Mouse (Mus musculus): ENCODE data around the gene Olfr310. TPM values are rescaled to one million over a fixed set of nuclear protein-coding genes. Genes with fewer than 3 reads are reported as not detected.

Olfr310 gene
- total RNA-seq (2023; ENCODE audit: inconsistent age): not detected in 4 replicates

DNA sequence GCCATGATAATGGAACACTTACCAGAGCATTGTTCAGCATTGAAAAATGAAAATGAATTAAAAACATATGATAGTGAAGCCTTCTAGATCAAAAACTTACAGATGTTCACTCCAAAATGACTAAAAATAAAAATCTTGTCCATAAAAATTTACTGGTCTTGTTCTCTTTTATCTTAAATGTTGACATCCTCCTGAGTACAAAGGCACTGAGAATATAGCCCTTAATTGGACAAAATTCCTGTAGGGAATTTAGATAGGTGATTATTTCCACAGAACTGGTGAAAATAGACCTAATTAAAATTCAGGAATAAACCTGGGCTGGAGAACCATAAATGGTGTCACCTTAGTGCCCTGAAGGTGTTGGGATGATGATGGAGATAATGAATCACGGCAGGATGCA lies at the start of gene Olfr310:
Gene Olfr310 (minus strand): TSS at position 101 of the 400 bp plus-strand sequence.

DNA sequence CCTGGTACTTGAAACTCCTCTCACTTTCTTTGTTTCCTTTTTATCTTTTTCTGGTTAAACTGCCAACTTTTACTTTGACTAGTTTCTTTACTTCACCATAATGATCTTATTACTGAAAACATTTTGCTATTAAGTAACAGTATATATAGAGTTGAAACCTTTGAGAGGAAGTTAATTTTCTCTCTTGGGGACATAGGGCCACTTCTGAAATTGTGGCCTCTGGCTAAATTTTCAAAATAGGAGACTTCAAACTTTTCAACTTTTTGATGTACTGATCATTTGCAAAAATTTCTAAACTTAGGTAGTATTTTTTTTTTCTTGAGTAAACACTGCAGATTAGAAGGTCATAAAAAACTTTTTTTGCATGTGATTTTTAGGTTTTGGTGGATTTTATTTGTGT lies 48.6 kb upstream of the Olfr310 start, which contains the start of gene Olfr308:
Gene Olfr308 (minus strand): TSS at position 101 of the 400 bp plus-strand sequence.

GRCm38 (mm10) chr7:86313608-86314007 lies 36.6 kb upstream of the Olfr310 start, which contains the start of gene Olfr309:
TSS of gene Olfr309 (minus strand) at chr7:86313708.

GRCm38 (mm10) chr7:86246208-86246607 lies 30.8 kb downstream of the Olfr310 start, which contains the start of gene Vmn2r76:
TSS of gene Vmn2r76 (minus strand) at chr7:86246308.

Other genes starting within 250 kb of the Olfr310 start
- not detected in 4 replicates for gene Vmn2r75, start 105.4 kb downstream of the Olfr310 start, total RNA-seq (2023; ENCODE audit: inconsistent age)
- not detected in 4 replicates for gene Vmn2r76, start 30.9 kb downstream of the Olfr310 start, total RNA-seq (2023; ENCODE audit: inconsistent age)
- not detected in 4 replicates for gene Olfr309, start 36.5 kb upstream of the Olfr310 start, total RNA-seq (2023; ENCODE audit: inconsistent age)
- not detected in 4 replicates for gene Olfr308, start 48.5 kb upstream of the Olfr310 start, total RNA-seq (2023; ENCODE audit: inconsistent age)
- gene Olfr307, start 60.4 kb upstream of the Olfr310 start, total RNA-seq (2023; ENCODE audit: inconsistent age): not detected in 4 replicates
- not detected in 4 replicates for gene Olfr305, start 89.8 kb upstream of the Olfr310 start, total RNA-seq (2023; ENCODE audit: inconsistent age)
- not detected in 4 replicates for gene Olfr304, start 109.5 kb upstream of the Olfr310 start, total RNA-seq (2023; ENCODE audit: inconsistent age)
- gene Olfr303, start 120.6 kb upstream of the Olfr310 start, total RNA-seq (2023; ENCODE audit: inconsistent age): not detected in 4 replicates
- not detected in 4 replicates for gene Olfr301, start 126.7 kb upstream of the Olfr310 start, total RNA-seq (2023; ENCODE audit: inconsistent age)
- gene Olfr299, start 182.7 kb upstream of the Olfr310 start, total RNA-seq (2023; ENCODE audit: inconsistent age): not detected in 4 replicates
- gene Olfr298, start 215.3 kb upstream of the Olfr310 start, total RNA-seq (2023; ENCODE audit: inconsistent age): not detected in 4 replicates
- not detected in 4 replicates for gene Olfr297, start 242.8 kb upstream of the Olfr310 start, total RNA-seq (2023; ENCODE audit: inconsistent age)

All from B cell, adult (primary cell).